Mouse (Mus musculus): ENCODE measurements around the gene Zbtb45.

GRCm38 (mm10) chr7:12998053-12998452, 11.8 kb downstream of the Zbtb45 start, which contains the start of gene Slc27a5:
- TF ChIP-seq CTCF (IDR thresholded peaks at IDR 0.05) = no peak
- TF ChIP-seq POLR2A (IDR thresholded peaks at IDR 0.05; ENCODE audit: insufficient read depth, low read depth, low read length) = no peak
- no peak for TF ChIP-seq EP300 (IDR thresholded peaks at IDR 0.05; ENCODE audit: insufficient read depth, low read depth, low read length)
